Mouse (Mus musculus) kidney, embryonic 15.5 days (tissue): ENCODE results near the gene Vmn2r61. TPM values are rescaled to one million over a fixed set of nuclear protein-coding genes. Genes with fewer than 3 reads are reported as not detected.

Experiments used
- ATAC-seq: fragments of 200-750 bp; cut with Nextera tagmentation; replicated peaks from 2 replicates; pipeline ENCODE4 v1.8.0; 2017; ENCODE audit warnings: moderate TSS enrichment; ENCODE audit not compliant: low FRiP score
- H3K27ac ChIP-seq: fragments of 300-500 bp; sonication (generic); 2 replicates; pipeline ENCODE4 v1.5.1; 2015; ENCODE audit warnings: mild to moderate bottlenecking, inconsistent platforms
- H3K27me3 ChIP-seq: fragments of 300-500 bp; sonication (generic); 2 replicates; pipeline ENCODE4 v1.6.1; 2015; ENCODE audit warnings: inconsistent platforms
- H3K36me3 ChIP-seq: fragments of 300-500 bp; sonication (generic); 2 replicates; pipeline ENCODE4 v1.6.1; 2015; ENCODE audit warnings: inconsistent platforms
- H3K4me1 ChIP-seq: fragments of 300-500 bp; sonication (generic); 2 replicates; pipeline ENCODE4 v1.6.1; 2015; ENCODE audit warnings: inconsistent platforms
- H3K4me2 ChIP-seq: fragments of 300-500 bp; sonication (generic); 2 replicates; pipeline ENCODE4 v1.6.1; 2015; ENCODE audit warnings: moderate library complexity, mild to moderate bottlenecking, inconsistent platforms
- H3K4me3 ChIP-seq: fragments of 300-500 bp; sonication (generic); replicated peaks from 2 replicates; pipeline ENCODE4 v1.5.1; 2015; ENCODE audit warnings: mild to moderate bottlenecking, inconsistent platforms
- H3K9ac ChIP-seq: fragments of 300-500 bp; sonication (generic); 2 replicates; pipeline ENCODE4 v1.6.1; 2015; ENCODE audit warnings: mild to moderate bottlenecking, inconsistent platforms
- H3K9me3 ChIP-seq: fragments of 300-500 bp; sonication (generic); replicated peaks from 2 replicates; pipeline ENCODE4 v1.6.1; 2016; ENCODE audit warnings: inconsistent platforms
- WGBS: fragments of 180-500 bp; shearing (Covaris S2); methylation state at CpG from one replicate; pipeline ENCODE4 v1.1.7; 2015; ENCODE audit warnings: mixed read lengths; 5-methylcytosine and 5-hydroxymethylcytosine counted together
- polyA plus RNA-seq: library from polyadenylated mRNA; unstranded; fragments of >200 nt; fragmentation: Nextera tagmentation; extraction: Ambion mirVana; gene quantifications from 2 replicates; pipeline ENCODE4 v1.2.1, GENCODE M21; 2015

The Vmn2r61 gene
- polyA plus RNA-seq: not detected in 2 replicates

- WGBS: 91% methylated on average over 1 of the region's 1 CpGs
- no peak within 1 kb of the TSS for H3K4me3 ChIP-seq
Measured at GRCm38 (mm10) chr7:42259753-42260152, at the start of gene Vmn2r61. Gene Vmn2r61 (plus strand): TSS chr7:42260053.

More at GRCm38 (mm10) chr7:42259753-42260152, at the start of gene Vmn2r61:
- Histone ChIP-seq H3K27ac (no peak within 1 kb of the TSS), H3K9ac (no peak within 1 kb of the TSS), H3K27me3 (no peaks in the 10 kb centered on the region), H3K4me1 (no peaks in the 10 kb centered on the region), H3K36me3 (no peaks in the 10 kb centered on the region), H3K4me2 (no peak within 1 kb of the TSS), H3K9me3 (peaks cover 4% of the 10 kb centered on the region; the same call in 1 of the 2 replicates)
- ATAC-seq: no peak

Other genes starting within 250 kb of the Vmn2r61 start
- gene Vmn2r59, start 201.0 kb upstream of the Vmn2r61 start, polyA plus RNA-seq: not detected in 2 replicates
- gene Vmn2r60, start 152.3 kb upstream of the Vmn2r61 start, polyA plus RNA-seq: not detected in 2 replicates
- not detected in 2 replicates for gene 4933421I07Rik, start 188.1 kb downstream of the Vmn2r61 start, polyA plus RNA-seq
- 10.2 and 11.6 TPM in 2 replicates for gene Zfp141, start 245.7 kb downstream of the Vmn2r61 start, polyA plus RNA-seq